In the genomic region with DNA sequence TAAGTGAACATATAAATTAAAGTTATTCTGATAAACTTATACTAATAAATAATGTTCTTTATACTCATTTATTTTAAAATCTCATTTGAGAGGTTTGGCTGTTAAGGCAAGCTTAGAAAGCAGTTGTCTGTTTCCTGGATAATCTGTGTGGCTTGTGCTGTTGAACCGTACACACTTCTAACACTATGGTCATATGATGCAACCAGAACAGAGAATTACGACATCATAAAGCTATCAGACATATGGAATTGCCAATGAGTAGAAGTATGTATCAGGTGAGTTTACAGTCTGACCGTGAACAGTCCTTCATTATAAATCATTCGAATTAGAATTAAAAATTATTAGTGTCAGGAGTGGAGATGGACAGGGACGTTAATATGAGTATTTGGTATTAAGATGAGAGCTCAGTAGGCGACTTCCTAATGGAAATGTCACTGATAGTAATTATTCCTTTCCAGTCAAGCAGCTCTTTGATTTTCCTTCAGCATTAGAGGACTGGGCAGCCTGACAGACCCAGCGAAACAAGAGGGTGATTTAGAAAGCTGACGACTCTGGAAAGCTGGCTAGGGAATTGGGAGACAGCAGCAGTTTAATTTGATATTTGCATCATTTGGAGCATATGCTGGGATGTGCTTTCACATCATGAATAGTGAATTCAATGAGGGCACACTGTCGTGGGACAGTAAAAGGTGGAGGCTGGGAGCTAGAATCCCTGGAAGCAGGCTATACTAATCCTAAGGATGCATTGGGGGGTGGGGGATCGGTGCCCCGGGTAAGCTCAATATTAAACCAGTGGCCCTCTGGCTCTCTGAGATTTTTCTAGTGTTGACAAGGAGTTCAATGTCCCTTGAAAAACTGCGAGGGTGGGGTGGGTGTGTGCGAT, we compare ENCODE assay signal across 19 mouse cellular contexts.
DNase-seq lines count a peak whose midpoint lies in the region; ATAC-seq and TF ChIP-seq lines count a peak whose summit lies in the region.
"Had no signal": no experiment of that assay in that cellular context is flagged by ENCODE, and none has a peak within 500 bp of the region (broad histone marks: within the 10 kb centered on the region; RNA-seq: fewer than 3 reads in every experiment).

No protein-coding gene starts in this region.

- WGBS in forebrain, embryonic 15.5 days, result 67% methylated on average over 13 of the region's 13 CpGs
- WGBS in forebrain, embryonic 12.5 days, result 86% methylated on average over 13 of the region's 13 CpGs
- WGBS in midbrain, embryonic 15.5 days, result 55% methylated on average over 13 of the region's 13 CpGs
- 79% methylated on average over 13 of the region's 13 CpGs for WGBS in intestine, embryonic 16.5 days

- H3K27ac ChIP-seq in forebrain, embryonic 15.5 days (replicated peaks), result no peak overlapping the region
- H3K27ac ChIP-seq in forebrain, embryonic 12.5 days, result no peak overlapping the region
- peak overlapping the region; percentile 45 for H3K27ac ChIP-seq in midbrain, embryonic 15.5 days
- H3K27ac ChIP-seq in gastrocnemius, adult 2 months, result no peak overlapping the region
- H3K27ac ChIP-seq in intestine, embryonic 16.5 days (ENCODE audit: low read length), result no peak overlapping the region
- H3K27ac ChIP-seq: embryonic facial prominence, embryonic 15.5 days; limb, embryonic 15.5 days had no signal

- no peaks in the 10 kb centered on the region for H3K36me3 ChIP-seq in forebrain, embryonic 15.5 days
- no peaks in the 10 kb centered on the region for H3K36me3 ChIP-seq in forebrain, embryonic 12.5 days (replicated peaks)
- H3K36me3 ChIP-seq in C2C12 (ENCODE audit: control insufficient read depth, insufficient read depth), result no peaks in the 10 kb centered on the region
- no peaks in the 10 kb centered on the region for H3K36me3 ChIP-seq in midbrain, embryonic 15.5 days (replicated peaks)
- no peaks in the 10 kb centered on the region for H3K36me3 ChIP-seq in intestine, embryonic 16.5 days (ENCODE audit: control insufficient read depth, insufficient read depth, low read length)
- H3K36me3 ChIP-seq: embryonic facial prominence, embryonic 15.5 days; limb, embryonic 15.5 days had no signal

- H3K9me3 ChIP-seq in forebrain, embryonic 15.5 days, result no peaks in the 10 kb centered on the region
- no peaks in the 10 kb centered on the region for H3K9me3 ChIP-seq in forebrain, embryonic 12.5 days
- no peaks in the 10 kb centered on the region for H3K9me3 ChIP-seq in midbrain, embryonic 15.5 days
- H3K9me3 ChIP-seq in intestine, embryonic 16.5 days (ENCODE audit: control insufficient read depth, low read length), result no peaks in the 10 kb centered on the region
- H3K9me3 ChIP-seq: embryonic facial prominence, embryonic 15.5 days; limb, embryonic 15.5 days had no signal

- H3K9ac ChIP-seq in forebrain, embryonic 15.5 days (replicated peaks), result no peak overlapping the region
- H3K9ac ChIP-seq in forebrain, embryonic 12.5 days, result no peak overlapping the region
- H3K9ac ChIP-seq in midbrain, embryonic 15.5 days, result no peak overlapping the region
- H3K9ac ChIP-seq in intestine, embryonic 16.5 days (ENCODE audit: low read depth, low read length), result no peak overlapping the region
- H3K9ac ChIP-seq: embryonic facial prominence, embryonic 15.5 days; limb, embryonic 15.5 days; liver, postnatal 0 days had no signal

- H3K79me2 ChIP-seq in C2C12 (ENCODE audit: control insufficient read depth, insufficient read depth), result no peaks in the 10 kb centered on the region

- TF ChIP-seq CTCF in C2C12 (IDR thresholded peaks at IDR 0.05; ENCODE audit: control insufficient read depth, insufficient read depth, insufficient read length), result no peak
- TF ChIP-seq CTCF in gastrocnemius, adult 2 months (IDR thresholded peaks at IDR 0.05), result no peak

- H3K4me1 ChIP-seq in forebrain, embryonic 15.5 days, result 0 out of 2 replicates have a peak, but pooled peaks cover 4% of the 10 kb centered on the region
- no peaks in the 10 kb centered on the region for H3K4me1 ChIP-seq in forebrain, embryonic 12.5 days
- H3K4me1 ChIP-seq in midbrain, embryonic 15.5 days, result no peaks in the 10 kb centered on the region
- H3K4me1 ChIP-seq in intestine, embryonic 16.5 days (ENCODE audit: control insufficient read depth, insufficient read depth, low read length), result no peaks in the 10 kb centered on the region
- H3K4me1 ChIP-seq: embryonic facial prominence, embryonic 15.5 days; limb, embryonic 15.5 days had no signal

- no peak overlapping the region for H3K4me3 ChIP-seq in forebrain, embryonic 15.5 days
- H3K4me3 ChIP-seq in forebrain, embryonic 12.5 days (replicated peaks), result no peak overlapping the region
- H3K4me3 ChIP-seq in C2C12 (ENCODE audit: insufficient read depth, poor library complexity, severe bottlenecking), result no peak overlapping the region
- H3K4me3 ChIP-seq in midbrain, embryonic 15.5 days, result no peak overlapping the region
- H3K4me3 ChIP-seq in gastrocnemius, adult 2 months, result no peak overlapping the region
- H3K4me3 ChIP-seq in intestine, embryonic 16.5 days (ENCODE audit: low read length), result no peak overlapping the region
- H3K4me3 ChIP-seq: embryonic facial prominence, embryonic 15.5 days; limb, embryonic 15.5 days had no signal

- peak; percentile 46; the same call in 1 of the 2 replicates for ATAC-seq in forebrain, embryonic 15.5 days (replicated peaks)
- ATAC-seq in forebrain, embryonic 12.5 days (ENCODE audit: low FRiP score), result no peak; the same call in 1 of the 2 replicates
- peak; percentile 70 for ATAC-seq in granulocyte monocyte progenitor cell, adult 5-6 weeks (replicated peaks; ENCODE audit: poor library complexity, severe bottlenecking)
- ATAC-seq in midbrain, embryonic 15.5 days (replicated peaks), result peak; percentile 73
- ATAC-seq in intestine, embryonic 16.5 days, result no peak
- ATAC-seq: liver, postnatal 0 days had no signal

- no peaks in the 10 kb centered on the region for H3K79me3 ChIP-seq in C2C12 (ENCODE audit: low read depth)

- H3K27me3 ChIP-seq in forebrain, embryonic 15.5 days, result no peaks in the 10 kb centered on the region
- no peaks in the 10 kb centered on the region for H3K27me3 ChIP-seq in forebrain, embryonic 12.5 days
- H3K27me3 ChIP-seq in C2C12 (ENCODE audit: control insufficient read depth, insufficient read depth, insufficient read length), result no peaks in the 10 kb centered on the region
- H3K27me3 ChIP-seq in midbrain, embryonic 15.5 days (replicated peaks), result no peaks in the 10 kb centered on the region
- H3K27me3 ChIP-seq in intestine, embryonic 16.5 days (replicated peaks; ENCODE audit: control insufficient read depth, insufficient read depth, low read length), result no peaks in the 10 kb centered on the region
- H3K27me3 ChIP-seq: embryonic facial prominence, embryonic 15.5 days; limb, embryonic 15.5 days had no signal

- no peak overlapping the region for H3K4me2 ChIP-seq in forebrain, embryonic 15.5 days (replicated peaks)
- no peak overlapping the region for H3K4me2 ChIP-seq in forebrain, embryonic 12.5 days
- H3K4me2 ChIP-seq in midbrain, embryonic 15.5 days, result no peak overlapping the region
- no peak overlapping the region for H3K4me2 ChIP-seq in intestine, embryonic 16.5 days (ENCODE audit: low read depth, low read length)
- H3K4me2 ChIP-seq: embryonic facial prominence, embryonic 15.5 days; limb, embryonic 15.5 days had no signal

- no peak overlapping the region for H3ac ChIP-seq in C2C12 (ENCODE audit: control insufficient read depth, insufficient read length, low read depth)

- intact Hi-C loops in gastrocnemius, adult 2 months (cut with DNase I), result no loop called here

- no peak for DNase-seq in lung, postnatal 25 days (ENCODE audit: low spot score)
- DNase-seq in gastrocnemius, adult 2 months, result no peak
- DNase-seq: adrenal gland, postnatal 25 days; cerebellum, adult 9-10 months; embryo, embryonic 11 days; heart, adult 18-20 months; kidney, adult 18-20 months; kidney, postnatal 36 days; layer of hippocampus, adult 9-11 months; liver, postnatal 0 days; lung, postnatal 4 days had no signal

TF ChIP-seq in C2C12, 6 proteins besides CTCF, POLR2A, EP300 and RAD21:
- no peak for TF ChIP-seq USF1 (IDR thresholded peaks at IDR 0.05; ENCODE audit: low read depth)
- TF ChIP-seq CEBPB (IDR thresholded peaks at IDR 0.05; ENCODE audit: low read depth), result peak; percentile 10
TF ChIP-seq in C2C12: peak in this region for 1.

Comparison
In these comparisons a context has a peak if more than half of its experiments do, and no peak if none do; other contexts are left out.
1. ATAC-seq: peak in forebrain, embryonic 15.5 days (single experiment), granulocyte monocyte progenitor cell, adult 5-6 weeks (single experiment) and midbrain, embryonic 15.5 days (single experiment); none in forebrain, embryonic 12.5 days (single experiment) and intestine, embryonic 16.5 days (single experiment).